Mouse (Mus musculus) CH12.LX (cell line): ENCODE results near the gene Sprr2b.

ENCODE experiments used
- EP300 ChIP-seq: IDR thresholded peaks from 2 replicates; pipeline ENCODE4 v1.6.1; 2011; ENCODE audit warnings: low read length, improper control_type of control experiment
- POLR2A ChIP-seq: IDR thresholded peaks from 2 replicates; pipeline ENCODE4 v1.6.1; 2011; ENCODE audit warnings: low read depth, mild to moderate bottlenecking, improper control_type of control experiment, low read length

DNA sequence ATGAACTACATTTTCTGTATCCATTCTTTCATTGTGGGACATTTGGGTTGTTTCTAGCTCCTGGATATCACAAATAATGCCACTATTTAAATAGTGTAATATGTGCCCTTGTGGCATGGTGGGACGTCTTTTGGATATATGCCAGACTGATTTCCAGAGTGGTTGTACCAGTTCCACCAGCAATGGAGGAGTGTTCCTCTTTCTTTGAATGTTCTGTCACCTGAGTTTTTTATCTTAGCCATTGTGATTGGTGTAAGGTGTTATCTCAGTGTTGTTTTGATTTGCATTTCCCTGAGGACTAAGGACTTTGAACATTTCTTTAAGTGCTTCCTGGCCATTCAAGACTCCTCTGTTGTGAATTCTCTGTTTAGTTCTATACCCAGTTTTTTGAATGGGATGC is 19.9 kb downstream of the Sprr2b start:
- TF ChIP-seq POLR2A (no peak), EP300 (no peak)
